Mouse (Mus musculus) cerebellum, postnatal 14 days (tissue): ENCODE data around the gene Zfp534.
"Not testable (repeated sequence)": the region's sequence is repeated elsewhere in the genome, so short reads cannot be mapped to it uniquely, and the experiment has no call there.

ENCODE experiments used
- DNase-seq, 2 experiments: peaks; one replicate each; pipeline ENCODE4 v3.0.0; 2021; ENCODE audit warnings: mixed read lengths in 2 of 2

Gene Zfp534

DNA sequence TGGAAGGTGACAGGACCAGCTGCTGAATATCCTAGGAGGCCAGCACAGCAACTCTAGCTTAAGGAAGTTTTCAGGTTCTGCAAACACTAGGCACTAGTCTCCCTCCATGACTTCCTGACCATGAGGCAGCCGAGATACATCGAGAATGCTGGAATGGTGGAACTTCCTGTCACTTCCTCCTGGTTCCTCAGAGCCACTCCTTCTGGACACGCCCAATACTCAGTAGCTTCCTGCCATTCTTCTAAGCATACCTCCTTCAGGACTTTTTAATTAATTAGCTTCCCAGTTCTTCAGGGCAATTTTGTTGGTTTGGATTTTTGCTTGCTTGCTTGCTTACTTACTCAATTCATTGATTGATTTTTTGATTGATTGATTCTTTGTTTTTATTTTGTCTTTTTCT, at the start of gene Zfp534:
TSS of gene Zfp534 (minus strand) at position 101 of the 400 bp plus-strand sequence.
- not testable (repeated sequence) for DNase-seq

DNA sequence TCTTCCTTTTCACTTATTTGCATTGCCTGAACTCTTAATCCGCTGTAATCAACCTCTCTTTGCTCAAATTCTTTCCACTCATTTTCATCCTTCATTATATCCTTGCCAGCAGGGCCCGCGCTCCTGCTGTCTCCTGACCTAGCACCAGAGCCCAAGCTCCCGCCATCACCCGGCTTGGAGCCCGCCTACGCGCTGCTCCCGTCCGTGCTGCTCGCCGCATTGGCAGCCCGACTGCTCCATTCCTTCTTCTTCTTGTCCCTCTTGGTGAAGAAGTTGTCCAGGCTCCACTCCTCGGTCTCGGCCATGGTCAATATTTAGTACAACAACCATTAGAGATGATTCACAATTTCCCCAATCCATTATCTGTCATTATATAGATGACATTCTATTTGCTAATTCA, 43.9 kb upstream of the Zfp534 start:
- DNase-seq: not testable (repeated sequence)

DNA sequence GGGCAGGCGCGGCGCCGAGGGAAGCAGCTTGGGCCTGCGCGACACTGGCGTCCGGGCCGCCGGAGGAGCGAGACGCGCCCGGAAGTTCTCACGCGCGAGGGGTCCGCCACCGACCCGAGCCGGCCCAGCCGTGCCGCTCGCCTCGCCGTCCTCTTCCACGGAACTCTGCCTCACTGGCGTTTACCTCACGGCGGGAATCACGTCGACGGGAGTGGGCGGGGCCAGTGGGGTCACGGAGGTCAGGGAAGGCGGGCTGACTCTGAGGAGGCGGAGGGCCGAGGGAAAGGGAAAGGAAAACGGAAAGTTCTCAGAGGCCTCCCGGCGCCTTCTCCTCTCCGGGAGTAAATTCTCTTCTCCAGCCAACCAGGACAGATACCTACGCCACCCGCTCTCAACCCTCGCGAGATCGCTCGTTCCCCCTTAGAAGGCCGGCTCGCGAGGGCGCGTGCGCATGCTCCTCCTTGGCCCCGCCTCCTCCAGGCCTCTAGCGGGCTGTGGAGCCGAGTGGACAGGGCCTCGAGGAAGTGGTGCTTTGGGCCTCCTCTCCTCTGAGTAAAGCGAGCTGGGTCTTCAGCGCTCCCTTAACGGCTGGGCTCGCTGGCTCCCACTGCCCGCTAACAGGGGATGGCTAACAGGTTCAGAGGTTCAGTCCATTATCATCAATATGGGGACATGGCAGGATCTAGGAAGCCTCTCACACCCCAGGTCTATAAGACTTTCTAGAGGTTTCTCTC, 36.5 kb upstream of the Zfp534 start:
- DNase-seq: peak; percentile 1 to 2

DNA sequence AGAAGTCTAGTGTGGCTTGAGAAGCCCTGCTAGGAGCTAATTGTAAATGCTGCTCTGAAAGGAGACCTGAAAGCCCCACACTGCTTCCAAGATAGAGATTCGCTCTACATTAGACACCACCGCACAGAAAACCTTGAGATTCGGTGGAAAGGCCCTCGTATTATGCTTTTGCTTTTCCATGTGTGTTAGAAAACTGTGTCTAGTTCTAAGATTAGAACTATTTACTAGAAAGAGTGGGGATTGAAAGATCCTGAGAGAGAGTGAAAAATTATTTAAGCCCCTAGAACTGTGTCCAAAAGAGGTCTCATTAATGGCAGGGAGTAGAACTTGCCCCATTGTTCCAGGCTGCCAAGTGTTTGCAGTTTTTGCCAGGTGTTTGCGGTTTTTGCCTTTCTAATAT, 47.1 kb downstream of the Zfp534 start:
- not testable (repeated sequence) for DNase-seq

DNA sequence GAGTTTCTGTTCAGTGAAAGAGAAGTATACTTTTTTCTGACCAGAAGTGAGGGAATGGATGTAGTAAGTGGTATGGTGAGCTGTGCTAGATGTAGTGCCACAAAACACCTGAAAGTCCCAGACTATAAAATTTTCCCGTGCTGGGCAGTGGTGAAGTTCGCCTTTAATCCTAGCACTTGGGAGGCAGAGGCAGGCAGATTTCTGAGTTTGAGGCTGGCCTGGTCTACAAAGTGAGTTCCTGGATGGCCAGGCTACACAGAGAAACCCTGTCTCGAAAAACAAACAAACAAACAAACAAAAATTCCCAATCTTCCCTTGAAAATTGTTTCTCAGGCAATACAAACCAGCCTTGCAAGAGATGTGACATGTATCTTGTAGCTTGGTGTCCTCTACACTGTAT, 54.9 kb downstream of the Zfp534 start:
- DNase-seq: not testable (repeated sequence)

DNA sequence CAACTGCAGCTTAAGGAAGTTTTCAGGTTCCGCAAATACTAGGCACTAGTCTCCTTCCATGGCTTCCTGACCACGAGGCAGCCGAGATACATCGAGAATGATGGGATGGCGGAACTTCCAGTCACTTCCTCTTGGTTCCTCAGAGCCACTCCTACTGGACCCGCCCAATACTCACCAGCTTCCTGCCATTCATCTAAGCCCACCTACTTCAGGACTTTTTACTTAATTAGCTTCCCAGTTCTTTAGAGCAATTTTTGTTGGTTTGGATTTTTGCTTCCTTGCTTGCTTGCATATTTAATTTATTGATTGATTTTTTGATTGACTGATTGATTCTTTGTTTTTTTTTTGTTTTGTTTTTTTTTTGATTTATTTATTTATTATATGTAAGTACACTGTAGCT, 59.9 kb downstream of the Zfp534 start, which contains the start of gene Zfp979:
TSS of gene Zfp979 (minus strand) at position 101 of the 400 bp plus-strand sequence.
- not testable (repeated sequence) for DNase-seq

DNA sequence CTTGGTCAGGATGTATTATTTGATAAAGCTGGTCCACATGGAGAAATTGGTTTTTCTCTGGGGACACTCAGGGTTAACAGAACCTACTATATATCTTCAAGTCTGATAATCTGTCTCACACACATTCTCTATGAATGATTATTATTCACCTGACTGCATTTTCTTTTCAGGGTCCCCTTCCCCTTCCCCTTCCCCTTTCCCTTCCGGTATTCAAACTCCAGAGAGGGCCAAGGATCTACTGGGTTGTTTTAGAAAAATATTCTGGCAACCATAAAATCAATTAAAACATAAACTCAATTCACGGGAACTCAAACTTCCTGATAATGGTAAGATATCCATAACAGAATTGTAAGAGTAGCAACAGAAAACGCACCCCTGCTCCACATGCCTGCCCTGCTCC, 60.4 kb downstream of the Zfp534 start:
- not testable (repeated sequence) for DNase-seq

DNA sequence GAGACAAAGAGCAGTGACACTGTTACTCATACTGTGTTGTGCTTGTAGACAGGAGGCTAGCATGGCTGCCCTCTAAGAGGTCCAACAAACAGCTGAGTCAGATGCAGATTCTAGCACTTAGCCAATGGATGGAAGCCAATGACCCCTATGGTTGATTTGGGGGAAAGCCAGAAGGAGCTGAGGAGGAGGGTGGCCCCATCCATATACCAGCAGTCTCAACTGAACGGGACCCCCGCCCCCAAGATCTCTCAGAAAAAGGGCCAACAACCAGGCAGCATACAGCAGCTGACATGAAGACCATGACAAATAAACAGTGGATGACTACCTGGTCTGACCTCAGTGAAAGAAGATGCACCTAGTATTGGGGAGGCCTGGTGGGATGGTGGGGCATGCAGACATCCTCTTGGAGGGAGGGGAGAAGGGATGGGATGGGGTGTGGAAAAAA, 68.5 kb downstream of the Zfp534 start:
- not testable (repeated sequence) for DNase-seq
